Mouse (Mus musculus): ENCODE measurements around the gene Dusp22. TPM values are rescaled to one million over a fixed set of nuclear protein-coding genes. Genes with fewer than 3 reads are reported as not detected.

The Dusp22 gene
- total and polyA plus RNA-seq, 2 experiments from 2014 or later: 23.5 to 29.3 TPM

DNA sequence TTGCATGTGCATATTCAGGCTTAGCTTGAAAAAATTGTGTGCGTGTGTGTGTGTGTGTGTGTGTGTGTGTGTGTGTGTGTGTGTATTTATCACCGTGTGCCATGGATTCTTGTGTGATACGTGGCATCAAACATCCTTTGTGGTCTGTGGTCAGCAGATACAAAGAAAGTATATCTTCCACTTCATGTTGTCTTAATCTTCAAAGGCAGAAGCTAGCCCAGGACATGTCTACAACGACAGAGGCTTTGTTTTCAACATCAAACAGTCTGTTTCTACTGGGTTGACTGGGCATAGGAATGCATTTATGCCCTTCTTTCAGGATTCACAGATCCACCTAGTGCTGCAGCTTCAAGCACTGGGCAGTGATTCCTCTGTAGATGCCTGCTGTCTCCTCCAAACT is 22.1 kb downstream of the Dusp22 start:
- Histone ChIP-seq H3K27ac (ENCODE audit: low read depth, low read length) (no peak overlapping the region), H3K27me3 (ENCODE audit: insufficient read depth, low read length) (no peaks in the 10 kb centered on the region), H3K4me3 (ENCODE audit: low read depth, low read length) (no peak overlapping the region), H3K4me1 (ENCODE audit: insufficient read depth, low read length) (no peaks in the 10 kb centered on the region), H3K9me3 (ENCODE audit: low read length) (no peaks in the 10 kb centered on the region), H3K4me2 (ENCODE audit: low read depth, low read length, poor library complexity, severe bottlenecking) (no peak overlapping the region), H3K9ac (replicated peaks; ENCODE audit: low read length, poor library complexity, severe bottlenecking) (no peak overlapping the region), H3K36me3 (ENCODE audit: insufficient read depth, low read length) (0 out of 2 replicates have a peak, but pooled peaks cover 4% of the 10 kb centered on the region)
- ATAC-seq (ENCODE audit: low FRiP score) (no peak), DNase-seq (ENCODE audit: low spot score) (no peak)
- WGBS: 48% methylated on average over 4 of the region's 4 CpGs
- no peak for TF ChIP-seq CTCF (IDR thresholded peaks at IDR 0.05)

- 90% methylated on average over 3 of the region's 3 CpGs for whole genome bisulfite sequencing
- ATAC-seq (ENCODE audit: low FRiP score): no peak
- Histone ChIP-seq H3K36me3 (ENCODE audit: insufficient read depth, low read length) (0 out of 2 replicates have a peak, but pooled peaks cover 4% of the 10 kb centered on the region), H3K27ac (ENCODE audit: low read depth, low read length) (no peak overlapping the region), H3K4me3 (ENCODE audit: low read depth, low read length) (no peak overlapping the region), H3K9ac (replicated peaks; ENCODE audit: low read length, poor library complexity, severe bottlenecking) (no peak overlapping the region), H3K27me3 (ENCODE audit: insufficient read depth, low read length) (no peaks in the 10 kb centered on the region), H3K4me2 (ENCODE audit: low read depth, low read length, poor library complexity, severe bottlenecking) (no peak overlapping the region), H3K9me3 (ENCODE audit: low read length) (no peaks in the 10 kb centered on the region), H3K4me1 (ENCODE audit: insufficient read depth, low read length) (no peaks in the 10 kb centered on the region)
- TF ChIP-seq CTCF (IDR thresholded peaks at IDR 0.05): no peak
- no peak for DNase-seq (ENCODE audit: low spot score)
Measured at GRCm38 (mm10) chr13:30682328-30682727, 22.5 kb downstream of the Dusp22 start.

DNA sequence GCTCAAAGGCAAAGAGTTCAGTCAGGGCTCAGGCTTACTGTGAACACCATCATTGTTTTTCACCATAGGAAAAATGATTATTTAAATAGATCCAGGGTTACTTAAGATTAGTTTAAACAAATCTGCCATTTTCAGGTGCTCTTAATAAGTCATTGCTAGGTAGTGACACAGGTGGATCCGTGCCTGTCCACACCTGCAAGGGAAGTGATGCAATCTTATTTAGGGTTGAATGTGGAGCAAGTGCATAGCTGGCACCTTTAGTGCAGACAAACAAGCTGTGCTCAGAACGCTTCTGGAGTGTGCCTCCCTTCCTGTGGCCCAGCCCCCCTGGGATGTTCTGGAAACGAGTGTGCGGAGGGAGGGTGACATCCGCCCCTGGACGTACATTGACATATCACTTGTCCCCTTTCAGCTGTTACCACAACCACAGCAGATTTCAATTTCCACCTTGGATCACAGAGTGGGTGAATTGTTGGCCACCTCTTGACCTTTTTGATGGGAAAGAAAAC is 24.9 kb downstream of the Dusp22 start:
- no peak for TF ChIP-seq CTCF (IDR thresholded peaks at IDR 0.05)
- no peaks in the 10 kb centered on the region for H3K9me3 ChIP-seq (ENCODE audit: low read length)
- ATAC-seq (ENCODE audit: low FRiP score): no peak
- no peaks in the 10 kb centered on the region for H3K4me1 ChIP-seq (ENCODE audit: insufficient read depth, low read length)
- no peak overlapping the region for H3K4me2 ChIP-seq (ENCODE audit: low read depth, low read length, poor library complexity, severe bottlenecking)
- no peaks in the 10 kb centered on the region for H3K27me3 ChIP-seq (ENCODE audit: insufficient read depth, low read length)
- H3K27ac ChIP-seq (ENCODE audit: low read depth, low read length): no peak overlapping the region
- no peak overlapping the region for H3K4me3 ChIP-seq (ENCODE audit: low read depth, low read length)
- H3K36me3 ChIP-seq (ENCODE audit: insufficient read depth, low read length): 0 out of 2 replicates have a peak, but pooled peaks cover 4% of the 10 kb centered on the region
- WGBS: 83% methylated on average over 6 of the region's 6 CpGs
- DNase-seq (ENCODE audit: low spot score): no peak
- H3K9ac ChIP-seq (replicated peaks; ENCODE audit: low read length, poor library complexity, severe bottlenecking): no peak overlapping the region

DNA sequence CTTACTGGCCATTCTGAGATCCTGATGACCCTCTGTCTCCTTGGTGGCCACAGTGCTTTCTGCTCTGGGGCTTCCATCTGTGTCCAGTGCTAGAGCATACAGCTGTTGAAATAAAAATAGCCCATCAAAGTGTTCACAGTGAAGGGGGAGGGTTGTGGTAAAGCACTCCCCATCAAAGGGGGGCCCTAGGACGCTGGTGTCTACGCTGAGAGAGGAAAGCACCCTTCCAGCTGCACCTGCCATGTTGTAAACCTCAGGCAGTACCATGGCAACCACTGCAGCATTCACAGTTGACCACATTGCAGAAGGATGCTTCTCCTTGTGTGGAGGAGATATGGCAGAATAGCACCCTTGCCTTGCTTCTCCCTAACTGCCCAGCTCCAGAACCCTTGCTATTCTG is 26.2 kb downstream of the Dusp22 start:
- no peaks in the 10 kb centered on the region for H3K9me3 ChIP-seq (ENCODE audit: low read length)
- DNase-seq (ENCODE audit: low spot score) (no peak), ATAC-seq (ENCODE audit: low FRiP score) (no peak)
- no peak overlapping the region for H3K27ac ChIP-seq (ENCODE audit: low read depth, low read length)
- WGBS: 83% methylated on average over 2 of the region's 2 CpGs
- H3K9ac ChIP-seq (replicated peaks; ENCODE audit: low read length, poor library complexity, severe bottlenecking): no peak overlapping the region
- no peak overlapping the region for H3K4me3 ChIP-seq (ENCODE audit: low read depth, low read length)
- H3K4me2 ChIP-seq (ENCODE audit: low read depth, low read length, poor library complexity, severe bottlenecking): no peak overlapping the region
- no peaks in the 10 kb centered on the region for H3K4me1 ChIP-seq (ENCODE audit: insufficient read depth, low read length)
- no peak for TF ChIP-seq CTCF (IDR thresholded peaks at IDR 0.05)
- no peaks in the 10 kb centered on the region for H3K27me3 ChIP-seq (ENCODE audit: insufficient read depth, low read length)
- H3K36me3 ChIP-seq (ENCODE audit: insufficient read depth, low read length): 0 out of 2 replicates have a peak, but pooled peaks cover 4% of the 10 kb centered on the region

DNA sequence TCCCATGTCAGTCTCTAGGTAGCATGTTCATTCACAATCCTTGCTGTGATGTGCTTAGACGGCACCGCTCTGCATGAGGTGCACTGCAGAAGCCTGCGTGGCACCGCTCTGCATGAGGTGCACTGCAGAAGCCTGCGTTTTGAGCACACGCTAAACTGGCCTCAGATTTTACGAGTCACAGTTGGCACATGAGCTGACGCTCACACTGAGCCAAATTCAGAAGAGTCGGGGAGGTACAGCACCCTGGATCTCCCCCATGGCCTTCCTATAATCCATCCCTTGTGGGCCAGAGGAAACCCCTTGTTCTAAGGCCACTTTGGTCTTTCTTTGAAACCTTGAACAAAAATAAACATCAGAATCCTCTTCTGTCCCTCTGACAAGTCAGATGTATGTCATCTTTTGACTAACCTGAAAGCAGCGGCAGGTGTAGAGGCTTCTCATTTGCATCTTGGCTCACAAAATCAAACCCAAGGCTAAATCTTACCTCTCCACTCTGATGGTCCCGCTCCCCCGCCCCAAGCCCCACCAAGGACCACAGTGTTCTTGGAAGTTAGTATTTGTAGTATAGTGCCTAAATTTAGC is 28.3 kb downstream of the Dusp22 start:
- no peaks in the 10 kb centered on the region for H3K36me3 ChIP-seq (ENCODE audit: insufficient read depth, low read length)
- no peaks in the 10 kb centered on the region for H3K27me3 ChIP-seq (ENCODE audit: insufficient read depth, low read length)
- no peak overlapping the region for H3K27ac ChIP-seq (ENCODE audit: low read depth, low read length)
- TF ChIP-seq CTCF (IDR thresholded peaks at IDR 0.05): no peak
- H3K4me3 ChIP-seq (ENCODE audit: low read depth, low read length): no peak overlapping the region
- no peak overlapping the region for H3K4me2 ChIP-seq (ENCODE audit: low read depth, low read length, poor library complexity, severe bottlenecking)
- DNase-seq (ENCODE audit: low spot score) (no peak), ATAC-seq (ENCODE audit: low FRiP score) (no peak)
- H3K4me1 ChIP-seq (ENCODE audit: insufficient read depth, low read length): no peaks in the 10 kb centered on the region
- no peaks in the 10 kb centered on the region for H3K9me3 ChIP-seq (ENCODE audit: low read length)
- 89% methylated on average over 12 of the region's 12 CpGs for WGBS
- no peak overlapping the region for H3K9ac ChIP-seq (replicated peaks; ENCODE audit: low read length, poor library complexity, severe bottlenecking)

DNA sequence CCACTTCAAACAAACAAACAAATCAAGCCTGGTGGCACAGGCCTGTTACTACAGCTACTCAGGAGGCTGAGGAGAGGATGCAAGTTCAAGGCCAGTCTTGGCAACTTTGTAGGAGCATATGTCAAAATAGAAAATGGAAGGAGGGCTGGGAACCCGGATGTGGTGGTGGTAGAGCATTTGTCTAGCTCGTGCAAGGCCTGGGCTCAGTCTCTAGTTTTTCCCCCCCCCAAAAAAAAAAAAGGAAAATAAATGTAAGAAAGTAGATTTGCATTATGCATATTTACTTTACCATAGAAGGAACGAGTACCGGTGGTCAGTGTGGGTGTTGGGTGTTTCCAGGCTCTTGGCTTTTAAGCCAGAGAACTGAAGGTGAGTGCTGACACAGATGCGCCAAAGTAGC is 29.7 kb downstream of the Dusp22 start:
- Histone ChIP-seq H3K27ac (ENCODE audit: low read depth, low read length) (no peak overlapping the region), H3K4me3 (ENCODE audit: low read depth, low read length) (no peak overlapping the region), H3K4me2 (ENCODE audit: low read depth, low read length, poor library complexity, severe bottlenecking) (no peak overlapping the region), H3K9me3 (ENCODE audit: low read length) (no peaks in the 10 kb centered on the region), H3K9ac (replicated peaks; ENCODE audit: low read length, poor library complexity, severe bottlenecking) (no peak overlapping the region), H3K27me3 (ENCODE audit: insufficient read depth, low read length) (no peaks in the 10 kb centered on the region), H3K36me3 (ENCODE audit: insufficient read depth, low read length) (no peaks in the 10 kb centered on the region), H3K4me1 (ENCODE audit: insufficient read depth, low read length) (no peaks in the 10 kb centered on the region)
- 96% methylated on average over 5 of the region's 5 CpGs for WGBS
- DNase-seq (ENCODE audit: low spot score) (no peak), ATAC-seq (ENCODE audit: low FRiP score) (no peak)
- no peak for TF ChIP-seq CTCF (IDR thresholded peaks at IDR 0.05)

Data from midbrain, postnatal 0 days (tissue).